Mouse (Mus musculus): Measurements from ENCODE around the gene G6pc. TPM values are rescaled to one million over a fixed set of nuclear protein-coding genes. Genes with fewer than 3 reads are reported as not detected.

Gene G6pc
- total RNA-seq, 1 experiment from 2014 or later: 26.4 TPM

Small RNA genes within 50 kb of the gene (microRNA-seq; reads per million reads assigned to microRNA genes)
- gene Gm25593: 0 reads per million in 2 experiments
- 0 reads per million in 2 experiments for gene Mir6929

Other genes with a start within 250 kb of the G6pc start
- gene Retreg3, start 247.7 kb upstream of the G6pc start, total RNA-seq (2021): 53.7 and 56.0 TPM in 2 replicates
- 45.9 and 48.6 TPM in 2 replicates for gene Tubg1, start 247.6 kb upstream of the G6pc start, total RNA-seq (2021)
- gene Tubg2, start 211.7 kb upstream of the G6pc start, total RNA-seq (2021): 7.2 and 7.9 TPM in 2 replicates
- gene Cntnap1, start 197.0 kb upstream of the G6pc start, total RNA-seq (2021): 10.9 and 13.5 TPM in 2 replicates
- gene Plekhh3, start 196.2 kb upstream of the G6pc start, total RNA-seq (2021): 30.5 and 32.7 TPM in 2 replicates
- 1.4 and 1.5 TPM in 2 replicates for gene Ccr10, start 192.1 kb upstream of the G6pc start, total RNA-seq (2021)
- 28.8 and 37.7 TPM in 2 replicates for gene Ezh1, start 141.1 kb upstream of the G6pc start, total RNA-seq (2021)
- gene Ramp2, start 121.5 kb upstream of the G6pc start, total RNA-seq (2021): 107 and 145 TPM in 2 replicates
- gene Vps25, start 113.9 kb upstream of the G6pc start, total RNA-seq (2021): 116 and 120 TPM in 2 replicates
- 3.4 and 3.6 TPM in 2 replicates for gene Wnk4, start 107.0 kb upstream of the G6pc start, total RNA-seq (2021)
- gene Cntd1, start 88.5 kb upstream of the G6pc start, total RNA-seq (2021): 0.44 and 0.86 TPM in 2 replicates
- gene Coa3, start 88.4 kb upstream of the G6pc start, total RNA-seq (2021): 79.4 and 80.1 TPM in 2 replicates
- 135 and 147 TPM in 2 replicates for gene Becn1, start 65.3 kb upstream of the G6pc start, total RNA-seq (2021)
- gene Psme3, start 51.3 kb upstream of the G6pc start, total RNA-seq (2021): 148 and 152 TPM in 2 replicates
- gene Aoc2, start 42.5 kb upstream of the G6pc start, total RNA-seq (2021): 7.3 and 10.2 TPM in 2 replicates
- 125 and 168 TPM in 2 replicates for gene Aoc3, start 37.0 kb upstream of the G6pc start, total RNA-seq (2021)
- 41.9 and 44.8 TPM in 2 replicates for gene Aarsd1, start 50.1 kb downstream of the G6pc start, total RNA-seq (2021)
- gene Gm27029, start 57.2 kb downstream of the G6pc start, total RNA-seq (2021): 3.9 and 6.0 TPM in 2 replicates
- 19.6 and 20.9 TPM in 2 replicates for gene Rundc1, start 57.5 kb downstream of the G6pc start, total RNA-seq (2021)
- 3.2 and 5.3 TPM in 2 replicates for gene Ptges3l, start 57.8 kb downstream of the G6pc start, total RNA-seq (2021)
- gene Rpl27, start 74.7 kb downstream of the G6pc start, total RNA-seq (2021): 98.3 and 102 TPM in 2 replicates
- gene Ifi35, start 80.8 kb downstream of the G6pc start, total RNA-seq (2021): 29.0 and 29.6 TPM in 2 replicates
- 8.9 and 9.6 TPM in 2 replicates for gene Rnd2, start 97.4 kb downstream of the G6pc start, total RNA-seq (2021)
- gene Vat1, start 98.7 kb downstream of the G6pc start, total RNA-seq (2021): 74.7 and 95.1 TPM in 2 replicates
- gene Brca1, start 184.4 kb downstream of the G6pc start, total RNA-seq (2021): 4.9 and 6.6 TPM in 2 replicates
- 128 and 130 TPM in 2 replicates for gene Nbr1, start 184.6 kb downstream of the G6pc start, total RNA-seq (2021)
- 9.6 and 11.0 TPM in 2 replicates for gene Tmem106a, start 214.7 kb downstream of the G6pc start, total RNA-seq (2021)
- gene Gm11634, start 231.7 kb downstream of the G6pc start, total RNA-seq (2021): not detected in 2 replicates